Mouse (Mus musculus) cerebellum, adult 2 months (tissue): ENCODE measurements around the gene Cd160.

Experiments
- CTCF ChIP-seq: fragments of 200-500 bp; IDR thresholded peaks from 2 replicates; pipeline ENCODE4 v1.5.1; 2011; ENCODE audit warnings: low read depth, mild to moderate bottlenecking, control low read depth, low read length, moderate library complexity, borderline replicate concordance; ENCODE audit not compliant: insufficient read depth
- POLR2A ChIP-seq: fragments of 200-500 bp; IDR thresholded peaks from 2 replicates; pipeline ENCODE4 v1.6.1; 2011; ENCODE audit warnings: low read length, control low read depth, borderline replicate concordance; ENCODE audit not compliant: insufficient read depth

GRCm38 (mm10) chr3:96869091-96869490 lies 39.9 kb upstream of the Cd160 start:
- TF ChIP-seq POLR2A: no peak
- no peak for TF ChIP-seq CTCF
